Mouse (Mus musculus) right cerebral cortex, postnatal 10 days (tissue): ENCODE results near the gene Cntn4.
A peak's percentile ranks its signal among the peaks of the same experiment; 100 is the strongest.

Source experiments
- DNase-seq, 2 experiments: peaks; one replicate each; pipeline ENCODE4 v3.0.0; 2021; ENCODE audit warnings: low spot score in 2 of 2

Cntn4 gene

GRCm38 (mm10) chr6:106078629-106079028, 401.2 kb downstream of the Cntn4 start:
- no peak for DNase-seq

GRCm38 (mm10) chr6:106097856-106098255, 420.4 kb downstream of the Cntn4 start:
- no peak for DNase-seq

GRCm38 (mm10) chr6:106118523-106119081, 441.1 kb downstream of the Cntn4 start:
- peak; percentile 75 to 82 for DNase-seq

- DNase-seq: no peak
Measured at GRCm38 (mm10) chr6:106153530-106153929, 476.1 kb downstream of the Cntn4 start.

- no peak for DNase-seq
Measured at GRCm38 (mm10) chr6:106155362-106155761, 477.9 kb downstream of the Cntn4 start.

GRCm38 (mm10) chr6:106177546-106177945, 500.1 kb downstream of the Cntn4 start:
- DNase-seq: peak; percentile 46 to 58

GRCm38 (mm10) chr6:106181596-106181995, 504.1 kb downstream of the Cntn4 start:
- DNase-seq: no peak

- DNase-seq: no peak
Measured at GRCm38 (mm10) chr6:106200974-106201373, 523.5 kb downstream of the Cntn4 start.

GRCm38 (mm10) chr6:106207401-106207800, 529.9 kb downstream of the Cntn4 start:
- no peak for DNase-seq

GRCm38 (mm10) chr6:106213071-106213470, 535.6 kb downstream of the Cntn4 start:
- DNase-seq: peak in 1 of 2 experiments; percentile 35

- DNase-seq: no peak
Measured at GRCm38 (mm10) chr6:106237046-106237948, 559.8 kb downstream of the Cntn4 start.

- DNase-seq: no peak
Measured at GRCm38 (mm10) chr6:106241553-106241952, 564.1 kb downstream of the Cntn4 start.

GRCm38 (mm10) chr6:106263396-106263795, 585.9 kb downstream of the Cntn4 start:
- DNase-seq: no peak

- DNase-seq: no peak
Measured at GRCm38 (mm10) chr6:106265487-106265886, 588.0 kb downstream of the Cntn4 start.

- DNase-seq: no peak
Measured at GRCm38 (mm10) chr6:106266304-106266703, 588.8 kb downstream of the Cntn4 start.

- DNase-seq: no peak
Measured at GRCm38 (mm10) chr6:106268723-106269122, 591.3 kb downstream of the Cntn4 start.

- DNase-seq: no peak
Measured at GRCm38 (mm10) chr6:106277139-106277538, 599.7 kb downstream of the Cntn4 start.

GRCm38 (mm10) chr6:106281621-106282020, 604.2 kb downstream of the Cntn4 start:
- DNase-seq: peak; percentile 22 to 42

- DNase-seq: no peak
Measured at GRCm38 (mm10) chr6:106283815-106284214, 606.4 kb downstream of the Cntn4 start.

- DNase-seq: no peak
Measured at GRCm38 (mm10) chr6:106299451-106299850, 622.0 kb downstream of the Cntn4 start.

- DNase-seq: no peak
Measured at GRCm38 (mm10) chr6:106300179-106300578, 622.7 kb downstream of the Cntn4 start.

- no peak for DNase-seq
Measured at GRCm38 (mm10) chr6:106302435-106302834, 625.0 kb downstream of the Cntn4 start.

GRCm38 (mm10) chr6:106328987-106329386, 651.5 kb downstream of the Cntn4 start:
- DNase-seq: no peak
